Mouse (Mus musculus) ES-Bruce4 (cell line): ENCODE results near the gene Izumo1r. TPM values are rescaled to one million over a fixed set of nuclear protein-coding genes. Genes with fewer than 3 reads are reported as not detected.

Source experiments
- H3K27ac ChIP-seq: 2 replicates; pipeline ENCODE4 v1.5.1; 2012; ENCODE audit warnings: low read length, inconsistent platforms; ENCODE audit not compliant: insufficient read depth
- H3K27me3 ChIP-seq: 2 replicates; pipeline ENCODE4 v1.6.1; 2012; ENCODE audit warnings: mild to moderate bottlenecking, low read length, inconsistent platforms; ENCODE audit not compliant: control insufficient read depth, poor library complexity, insufficient read depth, severe bottlenecking
- H3K36me3 ChIP-seq: 2 replicates; pipeline ENCODE4 v1.6.1; 2012; ENCODE audit warnings: inconsistent platforms, mild to moderate bottlenecking, low read length, moderate library complexity; ENCODE audit not compliant: control insufficient read depth, poor library complexity, insufficient read depth, severe bottlenecking
- H3K4me1 ChIP-seq: one replicate; pipeline ENCODE4 v1.8.1; 2011; ENCODE audit warnings: low read length; ENCODE audit not compliant: control insufficient read depth, insufficient read depth
- H3K4me3 ChIP-seq: 2 replicates; pipeline ENCODE4 v1.5.1; 2011; ENCODE audit warnings: low read depth, mild to moderate bottlenecking, low read length
- H3K9ac ChIP-seq: 2 replicates; pipeline ENCODE4 v1.6.1; 2012; ENCODE audit warnings: low read depth, mild to moderate bottlenecking, inconsistent platforms; ENCODE audit not compliant: poor library complexity, severe bottlenecking
- H3K9me3 ChIP-seq: replicated peaks from 2 replicates; pipeline ENCODE4 v1.6.1; 2012; ENCODE audit warnings: mild to moderate bottlenecking, low read length, inconsistent platforms; ENCODE audit not compliant: control insufficient read depth, poor library complexity, insufficient read depth, severe bottlenecking
- CTCF ChIP-seq: IDR thresholded peaks from one replicate; pipeline ENCODE4 v1.8.1; 2011; ENCODE audit warnings: low read depth, low read length
- EP300 ChIP-seq: IDR thresholded peaks from 2 replicates; pipeline ENCODE4 v1.6.1; 2011; ENCODE audit warnings: low read depth, low read length; ENCODE audit not compliant: insufficient read depth
- POLR2A ChIP-seq: IDR thresholded peaks from one replicate; pipeline ENCODE4 v1.8.1; 2011; ENCODE audit warnings: low read length; ENCODE audit not compliant: insufficient read depth
- polyA plus RNA-seq: library from polyadenylated mRNA; stranded (reverse); fragments of >200 nt; gene quantifications from 2 replicates; pipeline ENCODE4 v1.2.4, GENCODE M21; 2011; ENCODE audit warnings: low read depth; ENCODE audit not compliant: missing spikeins, insufficient read depth, insufficient read length

Izumo1r gene
- polyA plus RNA-seq, 1 experiment, result not detected

GRCm38 (mm10) chr9:14902416-14902815, 1.3 kb downstream of the Izumo1r start:
- Histone ChIP-seq H3K4me1 (peaks cover 1% of the 10 kb centered on the region), H3K36me3 (no peaks in the 10 kb centered on the region), H3K27me3 (no peaks in the 10 kb centered on the region), H3K27ac (no peak overlapping the region), H3K4me3 (no peak overlapping the region), H3K9ac (no peak overlapping the region), H3K9me3 (no peaks in the 10 kb centered on the region)
- TF ChIP-seq CTCF (no peak), EP300 (no peak), POLR2A (no peak)

GRCm38 (mm10) chr9:14901757-14902156, 2.0 kb downstream of the Izumo1r start:
- TF ChIP-seq POLR2A (no peak), CTCF (no peak), EP300 (no peak)
- Histone ChIP-seq H3K4me1 (peaks cover 1% of the 10 kb centered on the region), H3K36me3 (no peaks in the 10 kb centered on the region), H3K27ac (no peak overlapping the region), H3K27me3 (no peaks in the 10 kb centered on the region), H3K9ac (no peak overlapping the region), H3K4me3 (no peak overlapping the region), H3K9me3 (no peaks in the 10 kb centered on the region)

- TF ChIP-seq EP300, result no peak
- TF ChIP-seq CTCF, result no peak
- TF ChIP-seq POLR2A, result no peak
- Histone ChIP-seq H3K4me1 (no peaks in the 10 kb centered on the region), H3K9me3 (no peaks in the 10 kb centered on the region), H3K36me3 (no peaks in the 10 kb centered on the region), H3K4me3 (no peak overlapping the region), H3K27me3 (no peaks in the 10 kb centered on the region), H3K27ac (no peak overlapping the region), H3K9ac (no peak overlapping the region)
These were observed 6.6 kb downstream of the Izumo1r start for GRCm38 (mm10) chr9:14897102-14897501.

DNA sequence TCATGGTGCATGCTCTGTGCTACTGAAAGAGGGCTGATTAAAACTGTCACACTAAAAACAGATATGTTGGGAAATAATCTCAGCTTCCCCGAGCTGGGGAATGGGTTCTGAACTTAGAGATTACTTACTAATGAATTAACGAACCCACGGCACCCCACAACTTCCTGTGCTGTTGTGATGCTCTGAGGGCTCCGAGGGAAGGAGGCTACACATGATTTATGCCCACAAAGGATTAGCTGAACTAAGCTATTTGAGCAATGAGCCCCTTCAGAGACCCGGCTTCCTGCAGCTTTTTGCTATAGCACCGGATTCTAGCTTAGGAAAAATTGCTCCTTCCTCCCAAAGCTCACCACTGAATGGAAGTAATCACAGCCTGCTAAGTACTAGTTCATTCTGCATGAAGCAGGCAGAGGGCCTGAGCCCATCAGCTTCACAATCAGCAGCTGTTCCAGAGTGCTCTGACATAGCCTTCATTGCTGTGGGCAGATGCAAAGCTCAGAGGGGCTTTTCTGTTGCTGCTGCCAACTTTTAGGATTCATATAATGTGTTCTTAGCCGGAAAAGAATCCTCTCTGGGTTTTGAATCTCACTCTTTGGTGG, 8.4 kb downstream of the Izumo1r start:
- Histone ChIP-seq H3K27ac (no peak overlapping the region), H3K9ac (no peak overlapping the region), H3K9me3 (no peaks in the 10 kb centered on the region), H3K4me1 (no peaks in the 10 kb centered on the region), H3K27me3 (no peaks in the 10 kb centered on the region), H3K36me3 (no peaks in the 10 kb centered on the region), H3K4me3 (no peak overlapping the region)
- TF ChIP-seq CTCF (no peak), POLR2A (no peak), EP300 (no peak)

- Histone ChIP-seq H3K27ac (no peak overlapping the region), H3K4me1 (no peaks in the 10 kb centered on the region), H3K27me3 (no peaks in the 10 kb centered on the region), H3K36me3 (no peaks in the 10 kb centered on the region), H3K9ac (no peak overlapping the region), H3K4me3 (no peak overlapping the region), H3K9me3 (no peaks in the 10 kb centered on the region)
- TF ChIP-seq POLR2A, result no peak
- TF ChIP-seq EP300, result no peak
- TF ChIP-seq CTCF, result peak; percentile 1
These were observed 9.1 kb downstream of the Izumo1r start for GRCm38 (mm10) chr9:14894628-14895027.

- H3K4me1 ChIP-seq, result no peaks in the 10 kb centered on the region
- no peak for TF ChIP-seq EP300
- TF ChIP-seq CTCF, result no peak
- no peak for TF ChIP-seq POLR2A
- H3K27me3 ChIP-seq, result no peaks in the 10 kb centered on the region
- no peaks in the 10 kb centered on the region for H3K9me3 ChIP-seq
- no peak overlapping the region for H3K9ac ChIP-seq
- H3K27ac ChIP-seq, result no peak overlapping the region
- no peaks in the 10 kb centered on the region for H3K36me3 ChIP-seq
- no peak overlapping the region for H3K4me3 ChIP-seq
These were observed 10.4 kb downstream of the Izumo1r start for GRCm38 (mm10) chr9:14893388-14893787.
